Comparison of ENCODE assay signal across 9 mouse cellular contexts in genomic region chr3:103737061-103737754, GRCm38 (mm10). TPM values are rescaled to one million over a fixed set of nuclear protein-coding genes. Genes with fewer than 3 reads are reported as not detected.
DNase-seq lines count a peak whose midpoint lies in the region; ATAC-seq lines count a peak whose summit lies in the region.
"Had no signal": no experiment of that assay in that cellular context is flagged by ENCODE, and none has a peak within 500 bp of the region (broad histone marks: within the 10 kb centered on the region; RNA-seq: fewer than 3 reads in every experiment).

No protein-coding gene starts in this region.

- 48% methylated on average over 16 of the region's 16 CpGs for WGBS in heart, embryonic 10.5 days
- 11% methylated on average over 16 of the region's 16 CpGs for WGBS in kidney, embryonic 15.5 days

- H3K27me3 ChIP-seq in heart, embryonic 10.5 days (ENCODE audit: insufficient read depth, poor library complexity, severe bottlenecking), result no peaks in the 10 kb centered on the region
- no peaks in the 10 kb centered on the region for H3K27me3 ChIP-seq in kidney, embryonic 15.5 days

- DNase-seq in right cerebral cortex, postnatal 10 days (ENCODE audit: low spot score in 2 of 2), result peak; percentile 59 to 70
- DNase-seq in right cerebral cortex, adult 18-20 months, result no peak
- DNase-seq in embryo, embryonic 9.5 days (ENCODE audit: extremely low spot score), result peak; percentile 32
- no peak for DNase-seq in heart, embryonic 10.5 days (ENCODE audit: low spot score)
- DNase-seq in lung, postnatal 36 days, result peak; percentile 51
- DNase-seq in layer of hippocampus, adult 8-10 months (ENCODE audit: low spot score in 2 of 2), result no peak

- peak overlapping the region; percentile 53 for H3K4me3 ChIP-seq in heart, embryonic 10.5 days
- H3K4me3 ChIP-seq in kidney, embryonic 15.5 days (replicated peaks), result peak overlapping the region; percentile 42

- ATAC-seq in kidney, embryonic 15.5 days (replicated peaks; ENCODE audit: low FRiP score), result no peak; the same call in 1 of the 2 replicates
- no peak for ATAC-seq in megakaryocyte, adult 5-6 weeks (ENCODE audit: poor library complexity, severe bottlenecking)

- H3K36me3 ChIP-seq in heart, embryonic 10.5 days, result peaks cover 4% of the 10 kb centered on the region; the same call in 1 of the 2 replicates
- H3K36me3 ChIP-seq in kidney, embryonic 15.5 days, result peaks cover 8% of the 10 kb centered on the region

- peaks cover 63% of the 10 kb centered on the region for H3K4me1 ChIP-seq in heart, embryonic 10.5 days
- peaks cover 60% of the 10 kb centered on the region for H3K4me1 ChIP-seq in kidney, embryonic 15.5 days

- H3K4me2 ChIP-seq in kidney, embryonic 15.5 days, result peak overlapping the region; percentile 59

- peak overlapping the region; percentile 87 for H3K27ac ChIP-seq in heart, embryonic 10.5 days
- H3K27ac ChIP-seq in kidney, embryonic 15.5 days, result peak overlapping the region; percentile 93

- peak overlapping the region; percentile 40 for H3K9ac ChIP-seq in kidney, embryonic 15.5 days

- H3K9me3 ChIP-seq in heart, embryonic 10.5 days, result no peaks in the 10 kb centered on the region
- no peaks in the 10 kb centered on the region for H3K9me3 ChIP-seq in kidney, embryonic 15.5 days (replicated peaks)

RNA-seq across cellular contexts. Expression of gene Olfml3, which starts 0.6 kb away (rescaled TPM):
- polyA plus RNA-seq in heart, embryonic 10.5 days (2016; fragmentation: Nextera tagmentation; extraction: Ambion mirVana), result 14.1 and 15.4 TPM in 2 replicates
- polyA plus RNA-seq in kidney, embryonic 15.5 days (2015; fragmentation: Nextera tagmentation; extraction: Ambion mirVana), result 53.2 and 59.6 TPM in 2 replicates
- 0.25 and 1.3 TPM in 2 replicates for total RNA-seq in megakaryocyte, adult 5-6 weeks (2015)
- 0.57 and 0.59 TPM in 2 replicates for total RNA-seq in megakaryocyte, adult 5-6 weeks (2017)
- 10 to 100 TPM; 13.9 to 56.8 (median 28.8) TPM for total RNA-seq in layer of hippocampus, adult 8-10 months (2022)

RNA-seq across cellular contexts. Expression of gene Gm10964, which starts 2.0 kb away (rescaled TPM):
- polyA plus RNA-seq in heart, embryonic 10.5 days (2016; fragmentation: Nextera tagmentation; extraction: Ambion mirVana), result not detected in 2 replicates
- not detected in 2 replicates for polyA plus RNA-seq in kidney, embryonic 15.5 days (2015; fragmentation: Nextera tagmentation; extraction: Ambion mirVana)
- total RNA-seq in megakaryocyte, adult 5-6 weeks (2015), result not detected in 2 replicates
- not detected in 2 replicates for total RNA-seq in megakaryocyte, adult 5-6 weeks (2017)
- total RNA-seq in layer of hippocampus, adult 8-10 months (2022), result not detected
- total RNA-seq: MEL had no signal

RNA-seq across cellular contexts. Expression of gene Hipk1, which starts 54.2 kb away (rescaled TPM):
- polyA plus RNA-seq in heart, embryonic 10.5 days (2016; fragmentation: Nextera tagmentation; extraction: Ambion mirVana), result 8.2 and 9.5 TPM in 2 replicates
- 10.6 and 11.0 TPM in 2 replicates for polyA plus RNA-seq in kidney, embryonic 15.5 days (2015; fragmentation: Nextera tagmentation; extraction: Ambion mirVana)
- total RNA-seq in megakaryocyte, adult 5-6 weeks (2015), result 287 and 324 TPM in 2 replicates
- 142 and 182 TPM in 2 replicates for total RNA-seq in megakaryocyte, adult 5-6 weeks (2017)
- total RNA-seq in layer of hippocampus, adult 8-10 months (2022), result 100 to 1,000 TPM; 115 to 141 (median 129) TPM

Comparison
In these comparisons a context has a peak if more than half of its experiments do, and no peak if none do; other contexts are left out.
1. DNase-seq: peak in right cerebral cortex, postnatal 10 days (2 of 2), embryo, embryonic 9.5 days (single experiment) and lung, postnatal 36 days (single experiment); none in right cerebral cortex, adult 18-20 months (single experiment), heart, embryonic 10.5 days (single experiment) and layer of hippocampus, adult 8-10 months (0 of 2).
2. RNA of gene Olfml3, which starts 0.6 kb away (total RNA-seq): 13.9 to 56.8 TPM in layer of hippocampus, adult 8-10 months; 0.25 to 1.3 TPM in megakaryocyte, adult 5-6 weeks; every median in the first group is over 4 times any median in the second.